Mouse (Mus musculus) cerebellum, adult 2 months (tissue): Measurements from ENCODE around the gene Grk4.

Experiments
- CTCF ChIP-seq: fragments of 200-500 bp; IDR thresholded peaks from 2 replicates; pipeline ENCODE4 v1.5.1; 2011; ENCODE audit warnings: low read depth, mild to moderate bottlenecking, control low read depth, low read length, moderate library complexity, borderline replicate concordance; ENCODE audit not compliant: insufficient read depth
- POLR2A ChIP-seq: fragments of 200-500 bp; IDR thresholded peaks from 2 replicates; pipeline ENCODE4 v1.6.1; 2011; ENCODE audit warnings: low read length, control low read depth, borderline replicate concordance; ENCODE audit not compliant: insufficient read depth

GRCm38 (mm10) chr5:34692782-34693181 lies 32.6 kb downstream of the Grk4 start:
- TF ChIP-seq CTCF, result no peak
- no peak for TF ChIP-seq POLR2A
